12 mouse cellular contexts compared by ENCODE assay signal in the genomic region with DNA sequence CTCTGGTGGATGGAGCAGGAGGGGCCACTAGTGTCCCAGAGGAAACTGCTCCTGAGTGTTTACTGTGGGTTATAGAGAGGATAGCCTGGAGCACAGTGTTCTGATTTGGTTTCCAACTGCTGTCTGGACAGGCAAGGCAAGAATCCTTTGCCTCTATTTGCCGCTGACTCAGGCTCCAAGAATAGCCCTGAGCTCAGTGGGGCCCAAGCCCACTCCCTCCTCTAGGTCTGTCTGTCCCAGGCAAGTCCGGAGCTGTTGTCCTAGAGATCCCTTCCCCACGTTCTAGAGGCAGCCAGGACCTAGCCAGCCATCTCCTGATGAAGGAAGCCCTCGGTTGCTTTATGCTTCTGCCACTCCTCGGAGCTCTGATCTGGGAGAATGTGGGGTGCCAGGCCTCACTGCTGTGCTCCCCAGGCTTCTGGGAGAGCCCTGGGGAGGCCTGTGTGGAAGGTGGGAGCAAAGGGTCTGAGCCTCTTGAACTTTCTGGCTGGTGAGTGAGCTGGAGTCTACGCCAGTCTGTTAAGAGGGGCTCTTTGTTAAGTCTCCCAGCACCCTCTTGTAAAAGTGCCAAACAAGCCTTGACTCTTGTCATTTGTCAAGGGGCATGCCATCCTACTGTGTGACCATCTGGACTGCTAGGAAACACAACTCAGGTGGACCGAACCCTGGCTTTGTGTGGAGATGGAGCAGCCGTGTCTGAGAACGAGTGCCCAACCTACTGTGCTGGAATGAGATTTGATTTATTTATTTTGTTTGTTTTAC. TPM values are rescaled to one million over a fixed set of nuclear protein-coding genes. Genes with fewer than 3 reads are reported as not detected.
DNase-seq lines count a peak whose midpoint lies in the region; ATAC-seq and TF ChIP-seq lines count a peak whose summit lies in the region.
"Had no signal": no experiment of that assay in that cellular context is flagged by ENCODE, and none has a peak within 500 bp of the region (broad histone marks: within the 10 kb centered on the region; RNA-seq: fewer than 3 reads in every experiment).

No protein-coding gene starts in this region.

- intact Hi-C loops in heart, adult 2 months (cut with DNase I), result no loop called here
- intact Hi-C loops in heart, postnatal 36 days (cut with DNase I), result no loop called here

- no peaks in the 10 kb centered on the region for H3K4me1 ChIP-seq in heart, adult 2 months (ENCODE audit: control insufficient read depth, insufficient read depth, low read length)
- H3K4me1 ChIP-seq in midbrain, embryonic 13.5 days (replicated peaks), result no peaks in the 10 kb centered on the region
- no peaks in the 10 kb centered on the region for H3K4me1 ChIP-seq in midbrain, embryonic 16.5 days (ENCODE audit: control insufficient read depth, insufficient read depth, low read length)
- no peaks in the 10 kb centered on the region for H3K4me1 ChIP-seq in forebrain, postnatal 0 days (ENCODE audit: insufficient read depth)
- H3K4me1 ChIP-seq in stomach, embryonic 14.5 days (ENCODE audit: control insufficient read depth, insufficient read depth, low read length), result peaks cover 5% of the 10 kb centered on the region; the same call in 1 of the 2 replicates

- ATAC-seq in midbrain, embryonic 13.5 days, result no peak
- ATAC-seq in midbrain, embryonic 16.5 days, result no peak
- 0 out of 2 replicates have a peak, but pooled peaks have one; percentile 5 for ATAC-seq in forebrain, postnatal 0 days
- ATAC-seq in stomach, embryonic 14.5 days (ENCODE audit: insufficient number of reproducible peaks, insufficient read depth, low FRiP score, low read depth), result no peak

- no peaks in the 10 kb centered on the region for H3K27me3 ChIP-seq in heart, adult 2 months (ENCODE audit: control insufficient read depth, insufficient read depth, low read length)
- H3K27me3 ChIP-seq in midbrain, embryonic 13.5 days, result peaks cover 25% of the 10 kb centered on the region
- H3K27me3 ChIP-seq in midbrain, embryonic 16.5 days (ENCODE audit: control insufficient read depth, insufficient read depth, low read depth, low read length), result peaks cover 19% of the 10 kb centered on the region
- no peaks in the 10 kb centered on the region for H3K27me3 ChIP-seq in forebrain, postnatal 0 days (ENCODE audit: insufficient read depth, low read length)
- H3K27me3 ChIP-seq in stomach, embryonic 14.5 days (ENCODE audit: control insufficient read depth, insufficient read depth, low read length), result no peaks in the 10 kb centered on the region
- H3K27me3 ChIP-seq: CH12.LX had no signal

- TF ChIP-seq POLR2A in heart, adult 2 months (IDR thresholded peaks at IDR 0.05; ENCODE audit: insufficient read depth, low read depth, low read length), result no peak

- TF ChIP-seq EP300 in heart, adult 2 months (IDR thresholded peaks at IDR 0.05; ENCODE audit: insufficient read depth, low read depth, low read length), result 0 out of 2 replicates have a peak, but pooled peaks have one; percentile 0

- H3K9me3 ChIP-seq in midbrain, embryonic 13.5 days, result no peaks in the 10 kb centered on the region
- H3K9me3 ChIP-seq in midbrain, embryonic 16.5 days (replicated peaks; ENCODE audit: control insufficient read depth, low read length, poor library complexity, severe bottlenecking), result no peaks in the 10 kb centered on the region
- no peaks in the 10 kb centered on the region for H3K9me3 ChIP-seq in forebrain, postnatal 0 days (ENCODE audit: low read length)
- no peaks in the 10 kb centered on the region for H3K9me3 ChIP-seq in stomach, embryonic 14.5 days (ENCODE audit: control insufficient read depth, low read depth, low read length)

- peak in 1 of 2 experiments; percentile 36 for DNase-seq in heart, adult 2 months
- no peak for DNase-seq in heart, postnatal 36 days
- DNase-seq in forebrain, postnatal 0 days, result no peak
- DNase-seq in liver, result no peak
- DNase-seq in natural killer cell, adult 2 months (ENCODE audit: low spot score in 2 of 2), result no peak
- DNase-seq: adrenal gland, postnatal 25 days; kidney, adult 8-10 months had no signal

- no peak overlapping the region for H3K4me3 ChIP-seq in heart, adult 2 months
- no peak overlapping the region for H3K4me3 ChIP-seq in midbrain, embryonic 13.5 days (replicated peaks)
- H3K4me3 ChIP-seq in midbrain, embryonic 16.5 days (ENCODE audit: low read depth, low read length), result no peak overlapping the region
- no peak overlapping the region for H3K4me3 ChIP-seq in forebrain, postnatal 0 days (ENCODE audit: low read depth, low read length)
- no peak overlapping the region for H3K4me3 ChIP-seq in stomach, embryonic 14.5 days (ENCODE audit: low read depth, low read length)

- no peaks in the 10 kb centered on the region; the same call in 1 of the 2 replicates for H3K36me3 ChIP-seq in heart, adult 2 months (ENCODE audit: control insufficient read depth, insufficient read depth, low read length)
- H3K36me3 ChIP-seq in midbrain, embryonic 13.5 days, result peaks cover 60% of the 10 kb centered on the region
- H3K36me3 ChIP-seq in midbrain, embryonic 16.5 days (ENCODE audit: control insufficient read depth, insufficient read depth, low read length), result peaks cover 47% of the 10 kb centered on the region
- H3K36me3 ChIP-seq in forebrain, postnatal 0 days (ENCODE audit: insufficient read depth), result peaks cover 52% of the 10 kb centered on the region
- peaks cover 48% of the 10 kb centered on the region for H3K36me3 ChIP-seq in stomach, embryonic 14.5 days (ENCODE audit: control insufficient read depth, insufficient read depth, low read length)

- no peak overlapping the region for H3K27ac ChIP-seq in heart, adult 2 months
- H3K27ac ChIP-seq in midbrain, embryonic 13.5 days, result peak overlapping the region; percentile 44; the same call in 1 of the 2 replicates
- H3K27ac ChIP-seq in midbrain, embryonic 16.5 days (ENCODE audit: low read length), result no peak overlapping the region
- H3K27ac ChIP-seq in forebrain, postnatal 0 days (ENCODE audit: low read depth, low read length), result no peak overlapping the region
- H3K27ac ChIP-seq in stomach, embryonic 14.5 days (ENCODE audit: low read length), result peak overlapping the region; percentile 57

- no peak for TF ChIP-seq CTCF in heart, adult 2 months (IDR thresholded peaks at IDR 0.05)
- no peak for TF ChIP-seq CTCF in forebrain, postnatal 0 days (IDR thresholded peaks at IDR 0.05; ENCODE audit: low read depth)

- no peaks in the 10 kb centered on the region for H3K79me2 ChIP-seq in heart, adult 2 months (replicated peaks; ENCODE audit: control insufficient read depth, insufficient read depth, low read length)

- H3K4me2 ChIP-seq in midbrain, embryonic 13.5 days (replicated peaks), result no peak overlapping the region
- no peak overlapping the region for H3K4me2 ChIP-seq in midbrain, embryonic 16.5 days (ENCODE audit: low read length)
- H3K4me2 ChIP-seq in forebrain, postnatal 0 days (ENCODE audit: low read depth), result no peak overlapping the region
- no peak overlapping the region for H3K4me2 ChIP-seq in stomach, embryonic 14.5 days (replicated peaks; ENCODE audit: low read depth, low read length)

- no peak overlapping the region for H3K9ac ChIP-seq in heart, adult 2 months (ENCODE audit: low read depth, low read length)
- H3K9ac ChIP-seq in midbrain, embryonic 13.5 days (replicated peaks), result no peak overlapping the region
- no peak overlapping the region for H3K9ac ChIP-seq in midbrain, embryonic 16.5 days (ENCODE audit: low read depth, low read length)
- no peak overlapping the region for H3K9ac ChIP-seq in forebrain, postnatal 0 days
- no peak overlapping the region for H3K9ac ChIP-seq in stomach, embryonic 14.5 days (replicated peaks; ENCODE audit: low read depth, low read length)

- 77% methylated on average over 9 of the region's 9 CpGs for WGBS in heart, adult 2 months
- WGBS in midbrain, embryonic 13.5 days, result 93% methylated on average over 9 of the region's 9 CpGs
- WGBS in midbrain, embryonic 16.5 days, result 90% methylated on average over 9 of the region's 9 CpGs
- 90% methylated on average over 9 of the region's 9 CpGs for WGBS in forebrain, postnatal 0 days
- WGBS in stomach, embryonic 14.5 days, result 83% methylated on average over 9 of the region's 9 CpGs

RNA-seq across cellular contexts. Expression of a gene that starts 3.2 kb away (rescaled TPM):
- under 1 TPM; 0.30 to 0.47 TPM for total RNA-seq in heart, adult 2 months (2021)
- polyA plus RNA-seq in heart, adult 2 months (2012; rRNA removed), result 0.57 and 1.1 TPM in 2 replicates
- total RNA-seq in heart, postnatal 36 days (2021), result under 1 TPM; 0.31 to 0.81 TPM
- 1.7 and 1.8 TPM in 2 replicates for polyA plus RNA-seq in midbrain, embryonic 13.5 days (2015; fragmentation: Nextera tagmentation; extraction: Ambion mirVana)
- polyA plus RNA-seq in midbrain, embryonic 16.5 days (2015; fragmentation: Nextera tagmentation; extraction: Ambion mirVana), result 1.1 and 1.6 TPM in 2 replicates
- total RNA-seq in forebrain, postnatal 0 days (2014; rRNA removed), result 2.7 and 5.4 TPM in 2 replicates
- polyA plus RNA-seq in forebrain, postnatal 0 days (2015; fragmentation: Nextera tagmentation; extraction: Ambion mirVana), result 1.3 and 1.6 TPM in 2 replicates
- 4.1 and 4.5 TPM in 2 replicates for polyA plus RNA-seq in stomach, embryonic 14.5 days (2014; fragmentation: Nextera tagmentation; extraction: Ambion mirVana)

RNA-seq across cellular contexts. Expression of a gene that starts 13.7 kb away (rescaled TPM):
- total RNA-seq in heart, adult 2 months (2021), result 1,000 to 10,000 TPM; 2,061 to 2,422 TPM
- polyA plus RNA-seq in heart, adult 2 months (2012; rRNA removed), result 2,481 and 2,989 TPM in 2 replicates
- 1,000 to 10,000 TPM; 2,339 to 2,528 TPM for total RNA-seq in heart, postnatal 36 days (2021)
- 366 and 383 TPM in 2 replicates for polyA plus RNA-seq in midbrain, embryonic 13.5 days (2015; fragmentation: Nextera tagmentation; extraction: Ambion mirVana)
- 417 and 452 TPM in 2 replicates for polyA plus RNA-seq in midbrain, embryonic 16.5 days (2015; fragmentation: Nextera tagmentation; extraction: Ambion mirVana)
- total RNA-seq in forebrain, postnatal 0 days (2014; rRNA removed), result 327 and 365 TPM in 2 replicates
- 482 and 490 TPM in 2 replicates for polyA plus RNA-seq in forebrain, postnatal 0 days (2015; fragmentation: Nextera tagmentation; extraction: Ambion mirVana)
- 456 and 466 TPM in 2 replicates for polyA plus RNA-seq in stomach, embryonic 14.5 days (2014; fragmentation: Nextera tagmentation; extraction: Ambion mirVana)

RNA-seq across cellular contexts. Expression of a gene that starts 35.7 kb away (rescaled TPM):
- total RNA-seq in heart, adult 2 months (2021), result not detected
- 0.20 TPM in 1 of 2 replicates, not detected in the other for polyA plus RNA-seq in heart, adult 2 months (2012; rRNA removed)
- not detected for total RNA-seq in heart, postnatal 36 days (2021)
- polyA plus RNA-seq in midbrain, embryonic 13.5 days (2015; fragmentation: Nextera tagmentation; extraction: Ambion mirVana), result not detected in 2 replicates
- not detected in 2 replicates for polyA plus RNA-seq in midbrain, embryonic 16.5 days (2015; fragmentation: Nextera tagmentation; extraction: Ambion mirVana)
- total RNA-seq in forebrain, postnatal 0 days (2014; rRNA removed), result 0.23 TPM in 1 of 2 replicates, not detected in the other
- polyA plus RNA-seq in forebrain, postnatal 0 days (2015; fragmentation: Nextera tagmentation; extraction: Ambion mirVana), result not detected in 2 replicates
- polyA plus RNA-seq in stomach, embryonic 14.5 days (2014; fragmentation: Nextera tagmentation; extraction: Ambion mirVana), result 0.45 TPM in 1 of 2 replicates, not detected in the other
- total RNA-seq: CH12.LX; liver, adult 2 months had no signal
- polyA plus RNA-seq: liver, adult 2 months had no signal

RNA-seq across cellular contexts. Expression of a gene that starts 35.7 kb away (rescaled TPM):
- total RNA-seq in heart, adult 2 months (2021), result not detected
- 0.35 and 0.47 TPM in 2 replicates for polyA plus RNA-seq in heart, adult 2 months (2012; rRNA removed)
- total RNA-seq in heart, postnatal 36 days (2021), result not detected
- 0.46 TPM in 1 of 2 replicates, not detected in the other for polyA plus RNA-seq in midbrain, embryonic 13.5 days (2015; fragmentation: Nextera tagmentation; extraction: Ambion mirVana)
- polyA plus RNA-seq in midbrain, embryonic 16.5 days (2015; fragmentation: Nextera tagmentation; extraction: Ambion mirVana), result not detected in 2 replicates
- 0.23 and 0.24 TPM in 2 replicates for total RNA-seq in forebrain, postnatal 0 days (2014; rRNA removed)
- 0.20 and 0.33 TPM in 2 replicates for polyA plus RNA-seq in forebrain, postnatal 0 days (2015; fragmentation: Nextera tagmentation; extraction: Ambion mirVana)
- not detected in 2 replicates for polyA plus RNA-seq in stomach, embryonic 14.5 days (2014; fragmentation: Nextera tagmentation; extraction: Ambion mirVana)
- total RNA-seq: adrenal gland, postnatal 25 days; CH12.LX; liver, adult 2 months had no signal

RNA-seq across cellular contexts. Expression of a gene that starts 41.4 kb away (rescaled TPM):
- total RNA-seq in heart, adult 2 months (2021), result 1 to 10 TPM; 1.3 to 1.9 TPM
- polyA plus RNA-seq in heart, adult 2 months (2012; rRNA removed), result 7.3 and 7.4 TPM in 2 replicates
- total RNA-seq in heart, postnatal 36 days (2021), result 1 to 10 TPM; 2.3 to 2.4 TPM
- 24.4 and 30.6 TPM in 2 replicates for polyA plus RNA-seq in midbrain, embryonic 13.5 days (2015; fragmentation: Nextera tagmentation; extraction: Ambion mirVana)
- polyA plus RNA-seq in midbrain, embryonic 16.5 days (2015; fragmentation: Nextera tagmentation; extraction: Ambion mirVana), result 31.5 and 31.9 TPM in 2 replicates
- total RNA-seq in forebrain, postnatal 0 days (2014; rRNA removed), result 27.1 and 46.4 TPM in 2 replicates
- polyA plus RNA-seq in forebrain, postnatal 0 days (2015; fragmentation: Nextera tagmentation; extraction: Ambion mirVana), result 16.6 and 21.7 TPM in 2 replicates
- polyA plus RNA-seq in stomach, embryonic 14.5 days (2014; fragmentation: Nextera tagmentation; extraction: Ambion mirVana), result 7.9 and 8.5 TPM in 2 replicates

Comparison
In these comparisons a context has a peak if more than half of its experiments do, and no peak if none do; other contexts are left out.
1. H3K27ac ChIP-seq: peak in midbrain, embryonic 13.5 days (single experiment) and stomach, embryonic 14.5 days (single experiment); none in heart, adult 2 months (single experiment), midbrain, embryonic 16.5 days (single experiment) and forebrain, postnatal 0 days (single experiment).